Mouse (Mus musculus): ENCODE data around the gene Igsf10. TPM values are rescaled to one million over a fixed set of nuclear protein-coding genes. Genes with fewer than 3 reads are reported as not detected.

Gene Igsf10
- 0.16 and 0.49 TPM in 2 replicates for polyA plus RNA-seq (2012; rRNA removed)

DNA sequence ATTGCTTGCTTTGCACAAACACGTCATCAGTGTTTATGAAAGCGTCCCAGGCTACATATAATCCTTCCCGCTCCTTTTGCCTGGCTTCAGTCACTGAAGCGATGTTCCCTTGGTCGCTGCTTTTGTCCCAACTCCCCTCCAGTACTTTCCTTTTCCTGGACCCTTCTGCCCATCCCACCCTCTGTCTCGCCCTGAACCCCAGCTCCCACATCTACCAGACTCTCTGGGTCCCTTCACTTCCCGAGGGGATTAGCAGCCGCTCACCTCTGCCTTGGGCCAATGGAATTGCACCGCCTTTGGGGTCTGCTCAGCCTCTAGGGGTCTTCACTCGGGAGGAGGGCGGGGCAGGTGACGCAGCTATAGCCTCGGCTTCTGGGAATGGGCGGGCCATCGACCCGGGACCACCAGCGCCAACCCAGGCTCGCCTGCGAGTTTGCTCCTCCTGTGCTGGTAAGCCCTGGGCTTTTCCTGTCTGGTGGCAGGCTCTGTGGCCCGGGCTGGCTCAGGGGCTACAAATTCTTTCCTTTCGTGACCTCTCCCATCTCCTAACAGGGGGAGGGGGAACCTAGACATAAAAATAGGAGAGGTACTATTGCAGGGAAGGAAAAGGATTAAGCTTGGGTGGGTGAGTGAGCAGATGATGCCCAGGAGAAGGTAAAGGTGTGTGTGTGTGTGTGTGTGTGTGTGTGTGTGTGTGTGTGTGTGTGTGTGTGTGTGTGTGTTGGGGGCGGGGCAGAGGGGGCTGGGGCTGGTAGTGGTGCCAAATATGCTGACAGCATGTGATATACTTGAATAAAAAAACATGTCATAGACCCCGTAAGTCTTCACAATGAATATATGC, at the start of gene Igsf10:
TSS of gene Igsf10 (minus strand) at position 330 of the 841 bp plus-strand sequence.

Other genes with a start within 250 kb of the Igsf10 start
- 0.03 TPM in 1 of 2 replicates, not detected in the other for gene Gpr171, start 242.6 kb downstream of the Igsf10 start, polyA plus RNA-seq (2012; rRNA removed)
- 1.5 and 3.6 TPM in 2 replicates for gene P2ry14, start 190.8 kb downstream of the Igsf10 start, polyA plus RNA-seq (2012; rRNA removed)
- gene Gpr87, start 149.3 kb downstream of the Igsf10 start, polyA plus RNA-seq (2012; rRNA removed), result 4.0 and 4.3 TPM in 2 replicates
- 0.22 and 0.27 TPM in 2 replicates for gene P2ry13, start 133.5 kb downstream of the Igsf10 start, polyA plus RNA-seq (2012; rRNA removed)
- 0.15 and 0.70 TPM in 2 replicates for gene P2ry12, start 81.5 kb downstream of the Igsf10 start, polyA plus RNA-seq (2012; rRNA removed)

All from stomach, adult 2 months (tissue).